Comparison of ENCODE assay signal across 8 mouse cellular contexts in the genomic region with DNA sequence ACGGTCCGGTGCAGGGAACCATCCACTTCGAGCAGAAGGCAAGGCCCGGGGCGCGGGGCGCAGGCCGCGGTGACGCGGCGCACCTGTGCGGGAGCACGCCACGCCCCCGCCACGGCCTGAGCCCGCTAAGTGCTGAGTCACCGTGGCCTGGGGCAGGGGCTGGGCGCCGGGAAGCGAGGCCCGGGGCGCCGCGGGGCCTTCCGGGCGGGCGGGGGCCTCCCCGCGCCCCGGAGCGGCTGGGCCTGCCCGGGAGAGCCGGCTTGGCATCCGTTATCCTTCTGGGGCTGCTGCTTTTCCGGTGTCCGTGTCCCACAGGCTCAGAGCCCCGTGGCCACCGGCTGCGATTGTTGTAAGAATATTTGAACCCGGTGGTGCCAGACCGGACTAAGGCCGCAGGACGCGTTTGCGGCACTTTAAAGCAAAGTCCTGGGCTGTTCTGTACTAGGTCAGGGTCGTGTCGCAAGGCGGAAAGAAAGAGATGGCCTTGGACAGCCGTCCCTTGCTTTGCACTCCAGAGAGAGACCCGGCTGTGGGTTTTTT. TPM values are rescaled to one million over a fixed set of nuclear protein-coding genes. Genes with fewer than 3 reads are reported as not detected.
DNase-seq lines count a peak whose midpoint lies in the region; ATAC-seq and TF ChIP-seq lines count a peak whose summit lies in the region.

No protein-coding gene starts in this region.

- H3K27me3 ChIP-seq in hindbrain, embryonic 14.5 days (ENCODE audit: control insufficient read depth, insufficient read depth, low read length) = no peaks in the 10 kb centered on the region
- no peaks in the 10 kb centered on the region for H3K27me3 ChIP-seq in liver, embryonic 16.5 days (ENCODE audit: control insufficient read depth, insufficient read depth, low read depth, low read length)

- peak; percentile 67 for ATAC-seq in erythroid progenitor cell, adult 5-6 weeks (replicated peaks; ENCODE audit: low FRiP score, poor library complexity, severe bottlenecking)
- peak; percentile 82 for ATAC-seq in hindbrain, embryonic 14.5 days (ENCODE audit: low FRiP score)
- ATAC-seq in liver, embryonic 16.5 days (ENCODE audit: low read depth) = peak; percentile 83

- peaks cover 22% of the 10 kb centered on the region for H3K36me3 ChIP-seq in hindbrain, embryonic 14.5 days (replicated peaks; ENCODE audit: control insufficient read depth, insufficient read depth)
- peaks cover 17% of the 10 kb centered on the region for H3K36me3 ChIP-seq in liver, embryonic 16.5 days (ENCODE audit: control insufficient read depth, insufficient read depth)

- H3K4me2 ChIP-seq in hindbrain, embryonic 14.5 days (replicated peaks) = peak overlapping the region; percentile 91
- peak overlapping the region; percentile 94 for H3K4me2 ChIP-seq in liver, embryonic 16.5 days (ENCODE audit: low read depth, low read length)

- peak overlapping the region; percentile 89 for H3K9ac ChIP-seq in hindbrain, embryonic 14.5 days
- peak overlapping the region; percentile 94 for H3K9ac ChIP-seq in liver, embryonic 16.5 days (ENCODE audit: low read depth, low read length)

- TF ChIP-seq POLR2A in lung, adult 2 months (IDR thresholded peaks at IDR 0.05; ENCODE audit: borderline replicate concordance, extremely low read depth, low read depth, low read length) = no peak

- H3K9me3 ChIP-seq in hindbrain, embryonic 14.5 days (ENCODE audit: control insufficient read depth, low read length) = no peaks in the 10 kb centered on the region
- no peaks in the 10 kb centered on the region for H3K9me3 ChIP-seq in liver, embryonic 16.5 days (replicated peaks; ENCODE audit: control insufficient read depth, low read length)

- peak overlapping the region; percentile 86 for H3K27ac ChIP-seq in hindbrain, embryonic 14.5 days
- H3K27ac ChIP-seq in liver, embryonic 16.5 days (ENCODE audit: low read length) = peak overlapping the region; percentile 92

- H3K4me1 ChIP-seq in lung, adult 2 months (ENCODE audit: control insufficient read depth, insufficient read depth, low read length) = peaks cover 3% of the 10 kb centered on the region
- H3K4me1 ChIP-seq in hindbrain, embryonic 14.5 days (replicated peaks; ENCODE audit: control insufficient read depth, insufficient read depth, low read length) = peaks cover 17% of the 10 kb centered on the region
- H3K4me1 ChIP-seq in liver, embryonic 16.5 days (ENCODE audit: control insufficient read depth, low read depth, low read length) = peaks cover 30% of the 10 kb centered on the region

- WGBS in lung, adult 2 months = under 1% methylated on average over 52 of the region's 52 CpGs
- WGBS in hindbrain, embryonic 14.5 days = 1% methylated on average over 48 of the region's 52 CpGs
- under 1% methylated on average over 52 of the region's 52 CpGs for WGBS in liver, embryonic 16.5 days (ENCODE audit: insufficient replicate concordance)

- H3K4me3 ChIP-seq in lung, adult 2 months (replicated peaks; ENCODE audit: extremely low read depth, low read depth, low read length) = peak overlapping the region; percentile 75
- H3K4me3 ChIP-seq in hindbrain, embryonic 14.5 days (replicated peaks; ENCODE audit: low read length) = peak overlapping the region; percentile 90
- H3K4me3 ChIP-seq in liver, embryonic 16.5 days (ENCODE audit: low read depth, low read length) = peak overlapping the region; percentile 94

- DNase-seq in lung, adult 2 months = peak; percentile 69
- DNase-seq in lung, postnatal 25 days (ENCODE audit: low spot score) = no peak
- DNase-seq in adrenal gland, adult (ENCODE audit: inconsistent age in 2 of 2, low spot score in 1 of 2) = peak; percentile 89 to 93
- no peak for DNase-seq in hindbrain, embryonic 14.5 days (ENCODE audit: low spot score)
- DNase-seq in ovary, postnatal 10 days (ENCODE audit: low spot score) = peak; percentile 32
- DNase-seq in spleen, adult 18-20 months = no peak

- TF ChIP-seq CTCF in lung, adult 2 months (IDR thresholded peaks at IDR 0.05; ENCODE audit: insufficient read depth, low read length) = no peak

RNA-seq across cellular contexts. Expression of gene Sod1, which starts 0.4 kb away (rescaled TPM):
- 547 and 549 TPM in 2 replicates for polyA plus RNA-seq in lung, adult 2 months (2012; rRNA removed)
- total RNA-seq in erythroid progenitor cell, adult 5-6 weeks (2015; ENCODE audit: low replicate concordance) = 342 and 358 TPM in 2 replicates
- 292 and 427 TPM in 2 replicates for total RNA-seq in erythroid progenitor cell, adult 5-6 weeks (2017; ENCODE audit: low replicate concordance)
- polyA plus RNA-seq in hindbrain, embryonic 14.5 days (2014; fragmentation: Nextera tagmentation; extraction: Ambion mirVana) = 980 and 1,077 TPM in 2 replicates
- polyA plus RNA-seq in liver, embryonic 16.5 days (2015; fragmentation: Nextera tagmentation; extraction: Ambion mirVana) = 965 and 1,058 TPM in 2 replicates

Comparison
In these comparisons a context has a peak if more than half of its experiments do, and no peak if none do; other contexts are left out.
1. DNase-seq: peak in lung, adult 2 months (single experiment), adrenal gland, adult (2 of 2) and ovary, postnatal 10 days (single experiment); none in lung, postnatal 25 days (single experiment), hindbrain, embryonic 14.5 days (single experiment) and spleen, adult 18-20 months (0 of 2).
2. Peak in every context shown above with its lines, with median percentiles within 50 percentile points of each other: H3K4me3 ChIP-seq and ATAC-seq.